In the genomic region with DNA sequence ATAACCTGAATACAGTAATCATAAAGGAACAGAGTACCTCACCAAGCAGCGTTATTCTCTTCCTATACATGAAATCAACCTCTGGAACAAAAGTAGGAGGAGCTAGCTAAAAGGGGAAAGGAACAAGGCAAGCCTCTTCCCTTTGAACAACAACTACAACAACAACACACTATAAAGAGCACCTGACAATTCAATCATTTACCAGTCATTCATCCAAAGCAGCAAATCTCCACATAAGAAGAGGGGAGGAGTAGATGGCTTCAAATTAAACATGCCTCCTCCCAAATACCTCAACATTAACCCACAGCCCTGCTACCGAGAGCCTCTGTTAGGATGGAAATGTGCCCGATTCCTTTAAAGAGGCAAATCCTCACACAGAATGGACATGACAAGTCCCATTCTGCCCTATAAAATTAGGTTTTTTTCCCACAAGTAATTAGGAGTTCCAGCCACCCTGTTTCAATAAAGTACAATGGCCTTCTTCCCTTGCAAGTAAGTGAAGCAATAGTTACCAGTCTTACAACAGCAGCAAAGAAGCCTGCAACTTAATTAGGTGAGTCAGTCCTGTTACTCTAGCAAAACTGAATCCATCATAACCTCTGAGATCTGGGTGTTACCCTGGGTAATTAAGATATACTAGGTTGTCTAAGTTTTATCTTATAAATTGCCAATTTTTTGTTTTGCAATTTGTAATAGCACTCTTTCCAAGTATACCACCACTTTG, we compare ENCODE assay signal across 18 mouse cellular contexts. TPM values are rescaled to one million over a fixed set of nuclear protein-coding genes. Genes with fewer than 3 reads are reported as not detected.
DNase-seq lines count a peak whose midpoint lies in the region; ATAC-seq and TF ChIP-seq lines count a peak whose summit lies in the region.
"Had no signal": no experiment of that assay in that cellular context is flagged by ENCODE, and none has a peak within 500 bp of the region (broad histone marks: within the 10 kb centered on the region; RNA-seq: fewer than 3 reads in every experiment).

No protein-coding gene starts in this region.

- CTCF ChIA-PET in Patski (lab: Charles Lee), result interaction anchor here (1.5 to 7.1 kb wide), 2 partner anchors 12 to 14 kb away, joined by 3 to 47 read pairs; no protein-coding TSS in a partner anchor

- DNase-seq in frontal cortex, postnatal 36 days (ENCODE audit: low spot score in 2 of 2), result no peak
- peak; percentile 10 for DNase-seq in 3134 (ENCODE audit: extremely low read depth, insufficient read length, low spot score)
- DNase-seq in Patski (ENCODE audit: low read depth, low spot score), result no peak
- no peak for DNase-seq in midbrain, postnatal 0 days (ENCODE audit: low spot score)
- DNase-seq in lung, postnatal 0 days (ENCODE audit: low spot score), result no peak
- DNase-seq: adrenal gland, postnatal 36 days; cerebellum, postnatal 14 days; gastrocnemius, postnatal 10 days; heart, postnatal 36 days; lung, postnatal 36 days; right cerebral cortex, postnatal 14 days; thymus, adult 18-20 months had no signal

- no peak for TF ChIP-seq EP300 in lung, postnatal 0 days (IDR thresholded peaks at IDR 0.05)

- peak; percentile 27; the same call in 1 of the 2 replicates for ATAC-seq in frontal cortex, adult (ENCODE audit: low TSS enrichment)
- ATAC-seq in Patski, result peak; percentile 92
- 0 out of 2 replicates have a peak, but pooled peaks have one; percentile 28 for ATAC-seq in forebrain, embryonic 16.5 days
- no peak for ATAC-seq in activated CD4-positive, CD25-positive, alpha-beta regulatory T cell, adult 4 months
- no peak for ATAC-seq in midbrain, postnatal 0 days (ENCODE audit: low FRiP score)
- ATAC-seq in lung, postnatal 0 days, result no peak
- ATAC-seq: inflammation-experienced regulatory T-cells, adult 6 months; midbrain, embryonic 13.5 days had no signal

- H3K27me3 ChIP-seq in Patski, result no peaks in the 10 kb centered on the region
- H3K27me3 ChIP-seq in forebrain, embryonic 16.5 days (replicated peaks; ENCODE audit: control insufficient read depth, insufficient read depth, low read length), result no peaks in the 10 kb centered on the region
- no peaks in the 10 kb centered on the region for H3K27me3 ChIP-seq in midbrain, postnatal 0 days (ENCODE audit: insufficient read depth, low read length)
- H3K27me3 ChIP-seq in lung, postnatal 0 days (replicated peaks; ENCODE audit: insufficient read depth, low read length), result no peaks in the 10 kb centered on the region
- H3K27me3 ChIP-seq: heart, embryonic 12.5 days; midbrain, embryonic 13.5 days had no signal

- no peak overlapping the region for H3K4me2 ChIP-seq in forebrain, embryonic 16.5 days (ENCODE audit: low read length)
- H3K4me2 ChIP-seq in midbrain, postnatal 0 days (ENCODE audit: low read depth, low read length, poor library complexity, severe bottlenecking), result no peak overlapping the region
- no peak overlapping the region for H3K4me2 ChIP-seq in lung, postnatal 0 days (replicated peaks; ENCODE audit: low read depth, low read length)
- H3K4me2 ChIP-seq: heart, embryonic 12.5 days; midbrain, embryonic 13.5 days had no signal

- no peak overlapping the region for H3K27ac ChIP-seq in forebrain, embryonic 16.5 days (ENCODE audit: low read length)
- H3K27ac ChIP-seq in midbrain, postnatal 0 days (ENCODE audit: low read depth, low read length), result no peak overlapping the region
- H3K27ac ChIP-seq in lung, postnatal 0 days (ENCODE audit: low read length), result no peak overlapping the region
- H3K27ac ChIP-seq: midbrain, embryonic 13.5 days had no signal

- TF ChIP-seq CTCF in Patski (IDR thresholded peaks at IDR 0.05), result no peak
- no peak for TF ChIP-seq CTCF in midbrain, postnatal 0 days (IDR thresholded peaks at IDR 0.05)
- TF ChIP-seq CTCF in lung, postnatal 0 days (IDR thresholded peaks at IDR 0.05), result no peak

- POLR2A ChIA-PET in Patski (lab: Charles Lee), result no interaction called here

- peaks cover 13% of the 10 kb centered on the region for H3K4me1 ChIP-seq in forebrain, embryonic 16.5 days (replicated peaks; ENCODE audit: control insufficient read depth, insufficient read depth, low read length)
- 0 out of 2 replicates have a peak, but pooled peaks cover 6% of the 10 kb centered on the region for H3K4me1 ChIP-seq in midbrain, postnatal 0 days (ENCODE audit: insufficient read depth, low read length)
- H3K4me1 ChIP-seq in lung, postnatal 0 days (ENCODE audit: insufficient read depth, low read depth, low read length), result peaks cover 14% of the 10 kb centered on the region; the same call in 1 of the 2 replicates

- in situ Hi-C loops in Patski (cut with MboI; ENCODE audit: low pct_unique_long_range_greater_than_20kb), result no loop called here

- 13% methylated on average over 3 of the region's 3 CpGs for WGBS in forebrain, embryonic 16.5 days
- 66% methylated on average over 3 of the region's 3 CpGs for WGBS in midbrain, postnatal 0 days
- 78% methylated on average over 3 of the region's 3 CpGs for WGBS in lung, postnatal 0 days

- H3K9ac ChIP-seq in forebrain, embryonic 16.5 days (replicated peaks; ENCODE audit: low read depth, low read length), result no peak overlapping the region
- no peak overlapping the region for H3K9ac ChIP-seq in midbrain, postnatal 0 days (replicated peaks; ENCODE audit: low read length, poor library complexity, severe bottlenecking)
- no peak overlapping the region for H3K9ac ChIP-seq in lung, postnatal 0 days (replicated peaks; ENCODE audit: low read depth)
- H3K9ac ChIP-seq: heart, embryonic 12.5 days; midbrain, embryonic 13.5 days had no signal

- no peak overlapping the region for H3K4me3 ChIP-seq in forebrain, embryonic 16.5 days (replicated peaks; ENCODE audit: low read length)
- no peak overlapping the region for H3K4me3 ChIP-seq in midbrain, postnatal 0 days (ENCODE audit: low read depth, low read length)
- H3K4me3 ChIP-seq in lung, postnatal 0 days (ENCODE audit: low read depth, low read length), result no peak overlapping the region
- H3K4me3 ChIP-seq: heart, embryonic 12.5 days; midbrain, embryonic 13.5 days had no signal

- no peaks in the 10 kb centered on the region for H3K9me3 ChIP-seq in forebrain, embryonic 16.5 days (ENCODE audit: control insufficient read depth, low read length)
- no peaks in the 10 kb centered on the region for H3K9me3 ChIP-seq in midbrain, postnatal 0 days (ENCODE audit: low read length)
- H3K9me3 ChIP-seq in lung, postnatal 0 days (ENCODE audit: low read length), result no peaks in the 10 kb centered on the region
- H3K9me3 ChIP-seq: heart, embryonic 12.5 days; midbrain, embryonic 13.5 days had no signal

- H3K36me3 ChIP-seq in forebrain, embryonic 16.5 days (ENCODE audit: control insufficient read depth, insufficient read depth), result peaks cover 7% of the 10 kb centered on the region; the same call in 1 of the 2 replicates
- peaks cover 4% of the 10 kb centered on the region; the same call in 1 of the 2 replicates for H3K36me3 ChIP-seq in midbrain, postnatal 0 days (ENCODE audit: insufficient read depth, low read length)
- no peaks in the 10 kb centered on the region for H3K36me3 ChIP-seq in lung, postnatal 0 days (ENCODE audit: insufficient read depth, low read length)

RNA-seq across cellular contexts. Expression of gene Fnbp1l, which starts 32.4 kb away (rescaled TPM):
- polyA plus RNA-seq in Patski (2021), result 117 TPM
- polyA plus RNA-seq in forebrain, embryonic 16.5 days (2015; fragmentation: Nextera tagmentation; extraction: Ambion mirVana), result 269 and 295 TPM in 2 replicates
- polyA plus RNA-seq in activated CD4-positive, CD25-positive, alpha-beta regulatory T cell, adult 4 months (2017; shearing (Covaris generic)), result under 1 TPM in 1 of 2 experiments, not detected in 1; 0.08 TPM
- 135 and 179 TPM in 2 replicates for total RNA-seq in midbrain, postnatal 0 days (2014; rRNA removed)
- polyA plus RNA-seq in midbrain, postnatal 0 days (2015; fragmentation: Nextera tagmentation; extraction: Ambion mirVana), result 182 and 209 TPM in 2 replicates
- polyA plus RNA-seq in lung, postnatal 0 days (2015; fragmentation: Nextera tagmentation; extraction: Ambion mirVana), result 32.3 and 41.1 TPM in 2 replicates

Comparison
In these comparisons a context has a peak if more than half of its experiments do, and no peak if none do; other contexts are left out.
1. ATAC-seq: peak in frontal cortex, adult (single experiment), Patski (single experiment) and forebrain, embryonic 16.5 days (single experiment); none in activated CD4-positive, CD25-positive, alpha-beta regulatory T cell, adult 4 months (single experiment), midbrain, postnatal 0 days (single experiment) and lung, postnatal 0 days (single experiment).
2. RNA of gene Fnbp1l, which starts 32.4 kb away (polyA plus RNA-seq): 269 to 295 TPM in forebrain, embryonic 16.5 days, 182 to 209 TPM in midbrain, postnatal 0 days, 117 TPM in Patski (single experiment) and 32.3 to 41.1 TPM in lung, postnatal 0 days; 0.08 TPM in activated CD4-positive, CD25-positive, alpha-beta regulatory T cell, adult 4 months; every median in the first group is over 10 times any median in the second.